Mouse (Mus musculus) cerebellum, adult 9-11 months (tissue): ENCODE results near the gene Spns2.

ENCODE experiments used
- DNase-seq: peaks from one replicate; pipeline ENCODE4 v3.0.0; 2022

Spns2 gene

GRCm38 (mm10) chr11:72408451-72409170 is 81.1 kb downstream of the Spns2 start:
- no peak for DNase-seq

- DNase-seq: no peak
Measured at GRCm38 (mm10) chr11:72407574-72407973, 82.1 kb downstream of the Spns2 start.

GRCm38 (mm10) chr11:72407081-72407480 is 82.6 kb downstream of the Spns2 start:
- DNase-seq: no peak

GRCm38 (mm10) chr11:72406079-72406675 is 83.5 kb downstream of the Spns2 start:
- DNase-seq: no peak

GRCm38 (mm10) chr11:72405532-72405931 is 84.2 kb downstream of the Spns2 start:
- no peak for DNase-seq

- no peak for DNase-seq
Measured at GRCm38 (mm10) chr11:72402969-72403368, 86.7 kb downstream of the Spns2 start.

- no peak for DNase-seq
Measured at GRCm38 (mm10) chr11:72402017-72402416, 87.7 kb downstream of the Spns2 start.
